Mouse (Mus musculus) liver, embryonic 15.5 days (tissue): ENCODE data around the gene Dscam. TPM values are rescaled to one million over a fixed set of nuclear protein-coding genes. Genes with fewer than 3 reads are reported as not detected.

ENCODE experiments used
- ATAC-seq: fragments of 200-750 bp; cut with Nextera tagmentation; 2 replicates; pipeline ENCODE4 v1.8.0; 2017; ENCODE audit warnings: moderate number of reproducible peaks, mild to moderate bottlenecking, moderate library complexity; ENCODE audit not compliant: insufficient read depth
- H3K27ac ChIP-seq: fragments of 300-500 bp; sonication (generic); replicated peaks from 2 replicates; pipeline ENCODE4 v1.5.1; 2015; ENCODE audit warnings: mild to moderate bottlenecking, inconsistent platforms
- H3K27me3 ChIP-seq: fragments of 300-500 bp; sonication (generic); 2 replicates; pipeline ENCODE4 v1.6.1; 2015; ENCODE audit warnings: mild to moderate bottlenecking, inconsistent platforms
- H3K36me3 ChIP-seq: fragments of 300-500 bp; sonication (generic); replicated peaks from 2 replicates; pipeline ENCODE4 v1.6.1; 2015; ENCODE audit warnings: moderate library complexity, mild to moderate bottlenecking, inconsistent platforms
- H3K4me1 ChIP-seq: fragments of 300-500 bp; sonication (generic); replicated peaks from 2 replicates; pipeline ENCODE4 v1.6.1; 2015; ENCODE audit warnings: inconsistent platforms
- H3K4me2 ChIP-seq: fragments of 300-500 bp; sonication (generic); 2 replicates; pipeline ENCODE4 v1.6.1; 2015; ENCODE audit warnings: moderate library complexity, mild to moderate bottlenecking, inconsistent platforms
- H3K4me3 ChIP-seq: fragments of 300-500 bp; sonication (generic); replicated peaks from 2 replicates; pipeline ENCODE4 v1.5.1; 2015; ENCODE audit warnings: mild to moderate bottlenecking, inconsistent platforms
- H3K9ac ChIP-seq: fragments of 300-500 bp; sonication (generic); 2 replicates; pipeline ENCODE4 v1.6.1; 2015; ENCODE audit warnings: moderate library complexity, mild to moderate bottlenecking, inconsistent platforms
- H3K9me3 ChIP-seq: fragments of 300-500 bp; sonication (generic); replicated peaks from 2 replicates; pipeline ENCODE4 v1.6.1; 2016; ENCODE audit warnings: inconsistent platforms
- WGBS: fragments of 180-500 bp; shearing (Covaris S2); methylation state at CpG from one replicate; pipeline ENCODE4 v1.1.7; 2015; ENCODE audit warnings: mixed read lengths; ENCODE audit not compliant: insufficient replicate concordance; 5-methylcytosine and 5-hydroxymethylcytosine counted together
- polyA plus RNA-seq: library from polyadenylated mRNA; unstranded; fragments of >200 nt; fragmentation: Nextera tagmentation; extraction: Ambion mirVana; gene quantifications from 2 replicates; pipeline ENCODE4 v1.2.1, GENCODE M21; 2015

Gene Dscam
- polyA plus RNA-seq, 1 experiment from 2014 or later = not detected

GRCm38 (mm10) chr16:97103046-97103445, 67.5 kb downstream of the Dscam start:
- Histone ChIP-seq H3K9me3 (no peaks in the 10 kb centered on the region), H3K27me3 (no peaks in the 10 kb centered on the region), H3K4me1 (no peaks in the 10 kb centered on the region), H3K27ac (no peak overlapping the region), H3K36me3 (no peaks in the 10 kb centered on the region), H3K4me3 (no peak overlapping the region), H3K4me2 (no peak overlapping the region), H3K9ac (no peak overlapping the region)
- 19% methylated on average over 2 of the region's 2 CpGs for WGBS
- ATAC-seq = no peak

- WGBS = 53% methylated on average over 2 of the region's 2 CpGs
- ATAC-seq = no peak
- no peaks in the 10 kb centered on the region for H3K27me3 ChIP-seq
- no peak overlapping the region for H3K4me2 ChIP-seq
- no peak overlapping the region for H3K4me3 ChIP-seq
- H3K9ac ChIP-seq = no peak overlapping the region
- no peaks in the 10 kb centered on the region for H3K4me1 ChIP-seq
- no peaks in the 10 kb centered on the region for H3K36me3 ChIP-seq
- H3K9me3 ChIP-seq = no peaks in the 10 kb centered on the region
- H3K27ac ChIP-seq = no peak overlapping the region
Measured at GRCm38 (mm10) chr16:97100091-97100490, 70.5 kb downstream of the Dscam start.

GRCm38 (mm10) chr16:97098508-97098907, 72.0 kb downstream of the Dscam start:
- no peaks in the 10 kb centered on the region for H3K36me3 ChIP-seq
- no peaks in the 10 kb centered on the region for H3K4me1 ChIP-seq
- H3K4me2 ChIP-seq = no peak overlapping the region
- no peaks in the 10 kb centered on the region for H3K9me3 ChIP-seq
- no peaks in the 10 kb centered on the region for H3K27me3 ChIP-seq
- 62% methylated on average over 5 of the region's 5 CpGs for WGBS
- H3K27ac ChIP-seq = no peak overlapping the region
- ATAC-seq = no peak
- no peak overlapping the region for H3K9ac ChIP-seq
- H3K4me3 ChIP-seq = no peak overlapping the region

GRCm38 (mm10) chr16:97096709-97097108, 73.8 kb downstream of the Dscam start:
- ATAC-seq = no peak
- 71% methylated on average over 2 of the region's 2 CpGs for WGBS
- Histone ChIP-seq H3K4me1 (no peaks in the 10 kb centered on the region), H3K27me3 (no peaks in the 10 kb centered on the region), H3K9ac (no peak overlapping the region), H3K36me3 (no peaks in the 10 kb centered on the region), H3K27ac (no peak overlapping the region), H3K9me3 (no peaks in the 10 kb centered on the region), H3K4me2 (no peak overlapping the region), H3K4me3 (no peak overlapping the region)

- ATAC-seq = no peak
- H3K36me3 ChIP-seq = no peaks in the 10 kb centered on the region
- H3K4me2 ChIP-seq = no peak overlapping the region
- WGBS = 62% methylated on average over 1 of the region's 1 CpGs
- no peaks in the 10 kb centered on the region for H3K27me3 ChIP-seq
- H3K4me3 ChIP-seq = no peak overlapping the region
- no peak overlapping the region for H3K9ac ChIP-seq
- H3K27ac ChIP-seq = no peak overlapping the region
- H3K4me1 ChIP-seq = no peaks in the 10 kb centered on the region
- no peaks in the 10 kb centered on the region for H3K9me3 ChIP-seq
Measured at GRCm38 (mm10) chr16:97095496-97095895, 75.1 kb downstream of the Dscam start.

GRCm38 (mm10) chr16:97089339-97089738, 81.2 kb downstream of the Dscam start:
- H3K4me3 ChIP-seq = no peak overlapping the region
- no peak for ATAC-seq
- H3K36me3 ChIP-seq = no peaks in the 10 kb centered on the region
- H3K9ac ChIP-seq = no peak overlapping the region
- no peaks in the 10 kb centered on the region for H3K9me3 ChIP-seq
- no peak overlapping the region for H3K4me2 ChIP-seq
- no peak overlapping the region for H3K27ac ChIP-seq
- 32% methylated on average over 3 of the region's 3 CpGs for WGBS
- H3K27me3 ChIP-seq = no peaks in the 10 kb centered on the region
- no peaks in the 10 kb centered on the region for H3K4me1 ChIP-seq

- Histone ChIP-seq H3K36me3 (no peaks in the 10 kb centered on the region), H3K9ac (no peak overlapping the region), H3K4me2 (no peak overlapping the region), H3K27ac (no peak overlapping the region), H3K4me1 (no peaks in the 10 kb centered on the region), H3K27me3 (no peaks in the 10 kb centered on the region), H3K4me3 (no peak overlapping the region), H3K9me3 (no peaks in the 10 kb centered on the region)
- 56% methylated on average over 2 of the region's 2 CpGs for WGBS
- ATAC-seq = no peak
Measured at GRCm38 (mm10) chr16:97083694-97084093, 86.9 kb downstream of the Dscam start.

GRCm38 (mm10) chr16:97075920-97076572, 94.5 kb downstream of the Dscam start:
- Histone ChIP-seq H3K4me2 (no peak overlapping the region), H3K36me3 (no peaks in the 10 kb centered on the region), H3K9ac (no peak overlapping the region), H3K4me3 (no peak overlapping the region), H3K4me1 (no peaks in the 10 kb centered on the region), H3K27ac (no peak overlapping the region), H3K27me3 (no peaks in the 10 kb centered on the region), H3K9me3 (no peaks in the 10 kb centered on the region)
- WGBS = 52% methylated on average over 4 of the region's 4 CpGs
- ATAC-seq = no peak

- no peak for ATAC-seq
Measured at GRCm38 (mm10) chr16:97075137-97075902, 95.2 kb downstream of the Dscam start.

GRCm38 (mm10) chr16:97073847-97074246, 96.7 kb downstream of the Dscam start:
- Histone ChIP-seq H3K4me2 (no peak overlapping the region), H3K9me3 (no peaks in the 10 kb centered on the region), H3K4me1 (no peaks in the 10 kb centered on the region), H3K27ac (no peak overlapping the region), H3K4me3 (no peak overlapping the region), H3K36me3 (no peaks in the 10 kb centered on the region), H3K27me3 (no peaks in the 10 kb centered on the region), H3K9ac (no peak overlapping the region)
- ATAC-seq = no peak
- WGBS = 85% methylated on average over 1 of the region's 1 CpGs

More at GRCm38 (mm10) chr16:97075137-97075902, 95.2 kb downstream of the Dscam start:
- H3K27me3 ChIP-seq = no peaks in the 10 kb centered on the region
- WGBS = 46% methylated on average over 6 of the region's 6 CpGs
- no peak overlapping the region for H3K27ac ChIP-seq
- H3K4me1 ChIP-seq = no peaks in the 10 kb centered on the region
- no peak overlapping the region for H3K4me2 ChIP-seq
- H3K36me3 ChIP-seq = no peaks in the 10 kb centered on the region
- no peak overlapping the region for H3K9ac ChIP-seq
- no peak overlapping the region for H3K4me3 ChIP-seq
- H3K9me3 ChIP-seq = no peaks in the 10 kb centered on the region

GRCm38 (mm10) chr16:97072624-97073023, 97.9 kb downstream of the Dscam start:
- WGBS = 70% methylated on average over 2 of the region's 2 CpGs
- H3K4me3 ChIP-seq = no peak overlapping the region
- no peaks in the 10 kb centered on the region for H3K4me1 ChIP-seq
- no peak overlapping the region for H3K4me2 ChIP-seq
- H3K9me3 ChIP-seq = no peaks in the 10 kb centered on the region
- no peaks in the 10 kb centered on the region for H3K27me3 ChIP-seq
- H3K36me3 ChIP-seq = no peaks in the 10 kb centered on the region
- no peak for ATAC-seq
- H3K27ac ChIP-seq = no peak overlapping the region
- H3K9ac ChIP-seq = no peak overlapping the region
